In the genomic region with DNA sequence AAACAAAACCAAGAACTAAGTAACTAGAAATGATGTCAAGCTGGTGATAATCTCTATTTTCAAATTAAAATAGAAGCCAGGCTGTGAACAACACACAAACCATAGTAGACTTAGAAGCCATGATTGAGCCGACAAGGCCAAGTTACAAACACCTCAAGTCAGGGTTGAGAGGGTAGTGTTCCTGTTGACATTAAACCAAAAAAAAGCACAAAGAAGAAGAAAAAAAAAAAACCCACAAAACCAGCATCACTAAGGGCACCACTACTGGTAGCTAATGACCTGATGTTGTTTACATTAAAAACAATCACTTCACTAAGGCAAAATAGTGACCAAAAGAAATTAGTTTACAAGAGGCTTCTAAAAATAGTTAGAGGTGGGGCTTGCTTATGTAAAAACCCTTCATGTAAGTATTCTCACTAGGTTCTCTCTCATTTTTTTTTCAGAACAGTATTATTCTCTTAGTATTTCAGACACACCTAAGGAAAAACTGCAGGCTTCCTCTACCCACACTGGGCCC, we compare ENCODE assay signal across 8 mouse cellular contexts. TPM values are rescaled to one million over a fixed set of nuclear protein-coding genes. Genes with fewer than 3 reads are reported as not detected.
DNase-seq lines count a peak whose midpoint lies in the region; ATAC-seq and TF ChIP-seq lines count a peak whose summit lies in the region.

No protein-coding gene starts in this region.

- H3K9me3 ChIP-seq in kidney, postnatal 0 days (replicated peaks; ENCODE audit: low read length): no peaks in the 10 kb centered on the region
- H3K9me3 ChIP-seq in hindbrain, embryonic 16.5 days (ENCODE audit: control insufficient read depth, low read length): no peaks in the 10 kb centered on the region
- no peaks in the 10 kb centered on the region for H3K9me3 ChIP-seq in midbrain, embryonic 16.5 days (replicated peaks; ENCODE audit: control insufficient read depth, low read length, poor library complexity, severe bottlenecking)

- peak overlapping the region; percentile 77 for H3K27ac ChIP-seq in kidney, postnatal 0 days
- H3K27ac ChIP-seq in brown adipose tissue, adult 24 weeks (replicated peaks; ENCODE audit: low read depth, low read length): peak overlapping the region; percentile 90
- H3K27ac ChIP-seq in hindbrain, embryonic 16.5 days (ENCODE audit: low read depth, low read length): no peak overlapping the region
- peak overlapping the region; percentile 68; the same call in 1 of the 2 replicates for H3K27ac ChIP-seq in midbrain, embryonic 16.5 days (ENCODE audit: low read length)

- peaks cover 17% of the 10 kb centered on the region for H3K4me1 ChIP-seq in kidney, postnatal 0 days (replicated peaks; ENCODE audit: insufficient read depth, low read length)
- peaks cover 19% of the 10 kb centered on the region for H3K4me1 ChIP-seq in brown adipose tissue, adult 24 weeks (ENCODE audit: control insufficient read depth, insufficient read depth, insufficient read length, low read length)
- H3K4me1 ChIP-seq in hindbrain, embryonic 16.5 days (ENCODE audit: control insufficient read depth, insufficient read depth, low read depth, low read length): peaks cover 43% of the 10 kb centered on the region
- H3K4me1 ChIP-seq in midbrain, embryonic 16.5 days (ENCODE audit: control insufficient read depth, insufficient read depth, low read length): peaks cover 56% of the 10 kb centered on the region

- H3K9ac ChIP-seq in kidney, postnatal 0 days (ENCODE audit: low read depth, low read length): peak overlapping the region; percentile 99
- H3K9ac ChIP-seq in hindbrain, embryonic 16.5 days (ENCODE audit: low read depth, low read length): peak overlapping the region; percentile 51; the same call in 1 of the 2 replicates
- peak overlapping the region; percentile 70 for H3K9ac ChIP-seq in midbrain, embryonic 16.5 days (ENCODE audit: low read depth, low read length)

- WGBS in kidney, postnatal 0 days: 0% methylated on average over 1 of the region's 1 CpGs
- 17% methylated on average over 1 of the region's 1 CpGs for WGBS in hindbrain, embryonic 16.5 days
- 35% methylated on average over 1 of the region's 1 CpGs for WGBS in midbrain, embryonic 16.5 days

- TF ChIP-seq CTCF in kidney, postnatal 0 days (IDR thresholded peaks at IDR 0.05; ENCODE audit: low read depth): no peak

- peak overlapping the region; percentile 96 for H3K4me2 ChIP-seq in kidney, postnatal 0 days (ENCODE audit: low read length)
- peak overlapping the region; percentile 96 for H3K4me2 ChIP-seq in hindbrain, embryonic 16.5 days (ENCODE audit: low read length)
- H3K4me2 ChIP-seq in midbrain, embryonic 16.5 days (ENCODE audit: low read length): peak overlapping the region; percentile 99

- peaks cover 38% of the 10 kb centered on the region for H3K36me3 ChIP-seq in kidney, postnatal 0 days (ENCODE audit: insufficient read depth, low read length)
- 0 out of 2 replicates have a peak, but pooled peaks cover 4% of the 10 kb centered on the region for H3K36me3 ChIP-seq in hindbrain, embryonic 16.5 days (ENCODE audit: control insufficient read depth, insufficient read depth, low read length)
- H3K36me3 ChIP-seq in midbrain, embryonic 16.5 days (ENCODE audit: control insufficient read depth, insufficient read depth, low read length): peaks cover 3% of the 10 kb centered on the region; the same call in 1 of the 2 replicates

- peak; percentile 52 for DNase-seq in kidney, postnatal 0 days (ENCODE audit: low spot score)
- no peak for DNase-seq in kidney, adult 9 months
- DNase-seq in right cerebral cortex, adult 18-20 months: no peak
- DNase-seq in cerebellum, adult 11 months: no peak
- no peak for DNase-seq in cerebellum, adult 9-10 months

- peak overlapping the region; percentile 100 for H3K4me3 ChIP-seq in kidney, postnatal 0 days (replicated peaks; ENCODE audit: low read depth, low read length)
- H3K4me3 ChIP-seq in brown adipose tissue, adult 24 weeks (ENCODE audit: insufficient read depth, low read depth, low read length): peak overlapping the region; percentile 63
- peak overlapping the region; percentile 99 for H3K4me3 ChIP-seq in hindbrain, embryonic 16.5 days (ENCODE audit: low read length)
- H3K4me3 ChIP-seq in midbrain, embryonic 16.5 days (ENCODE audit: low read depth, low read length): peak overlapping the region; percentile 70

- no peaks in the 10 kb centered on the region for H3K27me3 ChIP-seq in kidney, postnatal 0 days (ENCODE audit: insufficient read depth, low read length)
- no peaks in the 10 kb centered on the region for H3K27me3 ChIP-seq in hindbrain, embryonic 16.5 days (replicated peaks; ENCODE audit: control insufficient read depth, insufficient read depth, low read length)
- H3K27me3 ChIP-seq in midbrain, embryonic 16.5 days (ENCODE audit: control insufficient read depth, insufficient read depth, low read depth, low read length): no peaks in the 10 kb centered on the region

- ATAC-seq in kidney, postnatal 0 days (replicated peaks; ENCODE audit: low FRiP score, low read depth): no peak
- ATAC-seq in hindbrain, embryonic 16.5 days: no peak
- no peak for ATAC-seq in midbrain, embryonic 16.5 days

RNA-seq across cellular contexts. Expression of gene Irf2bp2, which starts 4.2 kb away (rescaled TPM):
- 15.6 and 16.2 TPM in 2 replicates for polyA plus RNA-seq in kidney, postnatal 0 days (2015; fragmentation: Nextera tagmentation; extraction: Ambion mirVana)
- polyA plus RNA-seq in brown adipose tissue, adult 24 weeks (2012; ENCODE audit: insufficient read depth, insufficient read length, missing spikeins): 12.0 and 24.3 TPM in 2 replicates
- polyA plus RNA-seq in hindbrain, embryonic 16.5 days (2015; fragmentation: Nextera tagmentation; extraction: Ambion mirVana): 8.0 and 8.2 TPM in 2 replicates
- 9.6 and 9.9 TPM in 2 replicates for polyA plus RNA-seq in midbrain, embryonic 16.5 days (2015; fragmentation: Nextera tagmentation; extraction: Ambion mirVana)
